Mouse (Mus musculus) kidney, embryonic 14.5 days (tissue): Measurements from ENCODE around the gene Dkk2. TPM values are rescaled to one million over a fixed set of nuclear protein-coding genes. Genes with fewer than 3 reads are reported as not detected.

Experiments
- ATAC-seq: fragments of 200-750 bp; cut with Nextera tagmentation; 2 replicates; pipeline ENCODE4 v1.8.0; 2017; ENCODE audit warnings: moderate number of reproducible peaks, mild to moderate bottlenecking, moderate TSS enrichment, moderate library complexity; ENCODE audit not compliant: low FRiP score, low TSS enrichment
- H3K27ac ChIP-seq: fragments of 300-500 bp; sonication (generic); 2 replicates; pipeline ENCODE4 v1.5.1; 2014; ENCODE audit warnings: low read depth, mild to moderate bottlenecking, low read length, moderate library complexity, mixed read lengths
- H3K27me3 ChIP-seq: fragments of 300-500 bp; sonication (generic); 2 replicates; pipeline ENCODE4 v1.6.1; 2014; ENCODE audit warnings: mild to moderate bottlenecking, low read length; ENCODE audit not compliant: control insufficient read depth, insufficient read depth
- H3K36me3 ChIP-seq: fragments of 300-500 bp; sonication (generic); 2 replicates; pipeline ENCODE4 v1.6.1; 2014; ENCODE audit warnings: low read length, mixed read lengths; ENCODE audit not compliant: control insufficient read depth, insufficient read depth
- H3K4me1 ChIP-seq: fragments of 300-500 bp; sonication (generic); 2 replicates; pipeline ENCODE4 v1.6.1; 2014; ENCODE audit warnings: low read length, mixed read lengths; ENCODE audit not compliant: control insufficient read depth, insufficient read depth
- H3K4me2 ChIP-seq: fragments of 300-500 bp; sonication (generic); replicated peaks from 2 replicates; pipeline ENCODE4 v1.6.1; 2014; ENCODE audit warnings: low read depth, mild to moderate bottlenecking, low read length
- H3K4me3 ChIP-seq: fragments of 300-500 bp; sonication (generic); 2 replicates; pipeline ENCODE4 v1.5.1; 2014; ENCODE audit warnings: mild to moderate bottlenecking, low read length
- H3K9ac ChIP-seq: fragments of 300-500 bp; sonication (generic); 2 replicates; pipeline ENCODE4 v1.6.1; 2014; ENCODE audit warnings: low read depth, mild to moderate bottlenecking, low read length, moderate library complexity
- H3K9me3 ChIP-seq: fragments of 300-500 bp; sonication (generic); 2 replicates; pipeline ENCODE4 v1.6.1; 2016; ENCODE audit warnings: low read length; ENCODE audit not compliant: control insufficient read depth
- WGBS: fragments of 180-500 bp; shearing (Covaris S2); extraction: QIAGEN DNeasy Blood & Tissue Kit; methylation state at CpG from one replicate; pipeline ENCODE4 v1.1.7; 2014; 5-methylcytosine and 5-hydroxymethylcytosine counted together
- polyA plus RNA-seq: library from polyadenylated mRNA; unstranded; fragments of >200 nt; fragmentation: Nextera tagmentation; extraction: Ambion mirVana; gene quantifications from 2 replicates; pipeline ENCODE4 v1.2.1, GENCODE M21; 2014

Gene Dkk2
- polyA plus RNA-seq, 1 experiment from 2014 or later, result 9.6 TPM

DNA sequence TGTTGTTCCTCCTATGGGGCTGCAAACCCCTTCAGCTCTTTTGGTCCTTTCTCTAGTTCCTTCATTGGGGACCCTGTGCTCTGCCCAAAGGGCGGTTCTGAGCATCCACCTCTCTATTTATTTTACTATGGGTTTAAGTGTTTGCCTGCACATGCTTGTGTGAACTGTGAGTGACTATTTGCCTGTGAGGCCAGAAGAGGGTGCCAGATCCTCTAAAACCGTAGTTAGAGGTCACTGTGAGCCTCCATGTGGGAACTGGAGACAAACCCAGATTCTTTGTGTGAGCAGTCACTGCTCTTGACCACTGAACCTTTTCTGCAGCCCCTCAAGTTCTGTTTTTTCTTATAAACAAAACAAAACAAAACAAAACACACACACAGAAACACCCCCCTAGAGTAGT, 14.1 kb upstream of the Dkk2 start:
- Histone ChIP-seq H3K4me2 (no peak overlapping the region), H3K4me3 (no peak overlapping the region), H3K36me3 (no peaks in the 10 kb centered on the region), H3K27me3 (no peaks in the 10 kb centered on the region), H3K4me1 (no peaks in the 10 kb centered on the region), H3K27ac (no peak overlapping the region), H3K9ac (no peak overlapping the region), H3K9me3 (no peaks in the 10 kb centered on the region)
- 54% methylated on average over 2 of the region's 2 CpGs for WGBS
- no peak for ATAC-seq

DNA sequence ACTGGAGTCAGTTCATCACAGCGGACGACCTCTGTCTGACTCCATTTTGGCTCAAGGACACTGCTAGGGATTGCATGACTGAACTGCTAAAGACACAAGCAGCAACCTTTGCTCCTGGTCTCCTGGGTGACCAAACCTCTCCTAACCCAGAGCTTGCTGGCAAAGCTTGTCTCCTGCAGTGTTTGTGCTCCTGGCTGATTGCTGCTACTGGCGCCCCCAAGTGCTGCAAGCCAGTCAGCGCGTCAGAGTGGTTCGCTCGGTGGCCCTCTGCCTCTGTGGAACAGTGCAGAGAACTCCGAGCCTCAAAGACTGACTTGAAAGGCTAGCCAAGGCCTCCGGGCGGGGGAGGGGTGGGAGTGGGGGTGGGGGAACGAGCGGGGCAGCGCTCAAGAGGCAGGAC, 1.1 kb upstream of the Dkk2 start:
- H3K27me3 ChIP-seq, result peaks cover 19% of the 10 kb centered on the region
- H3K27ac ChIP-seq, result no peak overlapping the region
- peak overlapping the region; percentile 91 for H3K4me2 ChIP-seq
- H3K4me1 ChIP-seq, result peaks cover 22% of the 10 kb centered on the region; the same call in 1 of the 2 replicates
- peak; percentile 90 for ATAC-seq
- 5% methylated on average over 13 of the region's 13 CpGs for WGBS
- H3K9ac ChIP-seq, result peak overlapping the region; percentile 47; the same call in 1 of the 2 replicates
- H3K36me3 ChIP-seq, result no peaks in the 10 kb centered on the region
- peak overlapping the region; percentile 47 for H3K4me3 ChIP-seq
- no peaks in the 10 kb centered on the region for H3K9me3 ChIP-seq

DNA sequence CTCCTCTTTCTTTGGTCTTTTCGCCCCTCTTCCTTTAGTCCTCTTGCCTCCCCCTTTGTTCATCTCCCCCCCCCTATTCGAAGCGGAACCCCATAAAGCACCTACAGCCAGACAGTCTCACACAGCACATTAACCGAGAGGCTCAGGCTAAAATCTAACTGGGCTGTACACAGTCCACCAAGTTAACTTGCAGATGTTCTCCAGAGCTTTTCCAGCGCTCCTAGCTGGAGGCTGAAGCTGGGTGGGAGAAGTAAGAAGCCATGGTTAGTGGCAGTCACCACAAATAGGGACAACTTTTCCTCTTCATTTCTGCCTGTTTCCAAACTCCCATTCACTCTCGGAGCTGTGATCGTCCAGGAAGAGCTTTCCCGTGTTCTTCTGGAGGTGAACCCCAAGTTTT, 412 bp upstream of the Dkk2 start:
- Histone ChIP-seq H3K9me3 (no peaks in the 10 kb centered on the region), H3K4me3 (peak overlapping the region; percentile 47), H3K27ac (no peak overlapping the region), H3K36me3 (no peaks in the 10 kb centered on the region), H3K9ac (peak overlapping the region; percentile 47; the same call in 1 of the 2 replicates), H3K4me1 (peaks cover 22% of the 10 kb centered on the region; the same call in 1 of the 2 replicates), H3K4me2 (peak overlapping the region; percentile 91), H3K27me3 (peaks cover 19% of the 10 kb centered on the region)
- WGBS, result 0% methylated on average over 8 of the region's 8 CpGs
- peak; percentile 36; the same call in 1 of the 2 replicates for ATAC-seq

DNA sequence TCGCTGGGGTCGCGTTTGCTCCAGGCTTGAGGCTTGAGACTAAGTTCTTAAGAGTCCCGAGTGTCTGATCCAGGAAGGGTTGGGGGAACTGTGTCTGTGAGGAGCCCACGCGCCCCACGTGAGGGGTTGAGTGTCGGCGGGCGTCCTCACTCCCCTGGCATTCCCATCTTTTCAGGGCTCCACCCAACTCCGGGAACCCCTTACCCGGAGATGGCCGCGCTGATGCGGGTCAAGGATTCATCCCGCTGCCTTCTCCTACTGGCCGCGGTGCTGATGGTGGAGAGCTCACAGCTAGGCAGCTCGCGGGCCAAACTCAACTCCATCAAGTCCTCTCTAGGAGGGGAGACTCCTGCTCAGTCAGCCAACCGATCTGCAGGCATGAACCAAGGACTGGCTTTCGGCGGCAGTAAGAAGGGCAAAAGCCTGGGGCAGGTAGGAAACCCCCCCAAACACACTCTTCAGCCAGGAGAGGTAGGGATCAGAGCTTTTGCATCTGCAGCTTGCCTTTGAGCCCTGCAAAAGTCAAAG, 795 bp downstream of the Dkk2 start:
- no peak overlapping the region for H3K27ac ChIP-seq
- no peak for ATAC-seq

DNA sequence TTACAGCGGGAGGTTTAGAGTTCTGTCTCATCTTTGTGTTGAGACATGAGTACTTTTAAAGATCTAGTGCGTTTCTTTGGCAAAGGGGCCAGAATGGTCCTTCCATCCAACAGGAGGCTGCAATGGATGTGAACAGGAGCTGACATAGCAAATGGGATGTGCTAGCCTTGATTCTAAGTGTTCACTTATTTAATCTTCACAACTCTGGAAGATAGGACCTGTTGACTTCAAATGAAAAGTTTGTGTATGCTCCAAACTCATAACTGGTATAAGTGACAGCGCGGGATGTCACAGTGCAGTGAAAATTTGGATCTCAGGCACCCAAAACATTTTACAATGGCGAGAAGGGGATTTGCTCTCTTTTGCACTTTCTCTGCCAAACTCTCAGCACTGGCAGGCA, 1.4 kb downstream of the Dkk2 start:
- ATAC-seq, result no peak
- H3K27me3 ChIP-seq, result peaks cover 19% of the 10 kb centered on the region
- no peaks in the 10 kb centered on the region for H3K9me3 ChIP-seq
- H3K4me1 ChIP-seq, result peaks cover 22% of the 10 kb centered on the region; the same call in 1 of the 2 replicates
- WGBS, result 28% methylated on average over 5 of the region's 5 CpGs
- H3K9ac ChIP-seq, result peak overlapping the region; percentile 47; the same call in 1 of the 2 replicates
- H3K4me2 ChIP-seq, result peak overlapping the region; percentile 91
- no peak overlapping the region for H3K27ac ChIP-seq
- no peaks in the 10 kb centered on the region for H3K36me3 ChIP-seq
- H3K4me3 ChIP-seq, result peak overlapping the region; percentile 47

More for the DNA sequence above, 795 bp downstream of the Dkk2 start:
- Histone ChIP-seq H3K4me1 (peaks cover 22% of the 10 kb centered on the region; the same call in 1 of the 2 replicates), H3K4me3 (peak overlapping the region; percentile 47), H3K36me3 (no peaks in the 10 kb centered on the region), H3K4me2 (peak overlapping the region; percentile 91), H3K9me3 (no peaks in the 10 kb centered on the region), H3K9ac (peak overlapping the region; percentile 47), H3K27me3 (peaks cover 19% of the 10 kb centered on the region)
- under 1% methylated on average over 23 of the region's 23 CpGs for WGBS

DNA sequence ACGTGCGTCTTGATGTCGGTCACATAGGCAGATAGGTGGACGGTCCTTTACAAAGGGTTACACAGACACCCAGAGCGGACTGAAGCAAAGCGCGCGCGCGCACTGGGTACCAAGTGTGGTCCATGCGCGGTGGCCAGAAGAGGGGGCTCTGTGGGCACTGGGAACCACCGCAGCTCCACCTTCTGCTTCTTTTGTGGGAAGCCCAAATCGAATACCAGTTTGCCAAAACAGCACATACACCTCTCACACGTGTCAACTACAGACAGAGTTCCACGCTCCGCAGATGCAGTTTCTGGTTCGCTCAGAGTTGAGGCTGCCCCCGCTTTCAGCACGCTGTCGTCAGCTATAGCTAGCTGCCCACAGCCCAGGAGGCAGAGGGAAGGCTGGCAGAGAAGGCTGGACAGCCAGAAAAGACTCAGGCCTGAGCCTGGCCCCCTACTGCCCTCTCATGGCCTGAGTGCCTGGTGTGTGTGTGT, 2.0 kb downstream of the Dkk2 start:
- Histone ChIP-seq H3K4me1 (peaks cover 22% of the 10 kb centered on the region; the same call in 1 of the 2 replicates), H3K36me3 (no peaks in the 10 kb centered on the region), H3K9me3 (no peaks in the 10 kb centered on the region), H3K4me2 (peak overlapping the region; percentile 91), H3K27me3 (peaks cover 19% of the 10 kb centered on the region), H3K9ac (peak overlapping the region; percentile 50; the same call in 1 of the 2 replicates), H3K4me3 (peak overlapping the region; percentile 47), H3K27ac (no peak overlapping the region)
- peak; percentile 73 for ATAC-seq
- under 1% methylated on average over 21 of the region's 21 CpGs for WGBS

DNA sequence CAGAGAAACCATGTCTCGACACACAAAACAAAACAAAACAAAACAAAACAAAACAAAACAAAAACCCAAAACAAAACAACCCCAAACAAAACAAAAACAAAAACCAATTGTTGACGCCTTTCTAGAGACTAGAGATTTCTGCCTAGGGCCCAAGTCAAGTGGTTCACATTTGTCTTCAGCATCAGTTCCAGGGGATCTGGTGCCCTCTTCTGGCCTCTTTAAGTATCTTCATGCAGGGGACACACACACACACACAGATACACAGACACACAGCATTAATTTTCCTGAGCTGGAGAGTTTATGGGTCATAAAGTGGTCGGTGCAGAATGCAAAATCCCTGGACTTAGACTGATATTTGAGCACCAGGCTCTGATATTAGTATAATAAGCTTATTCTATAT, 7.9 kb downstream of the Dkk2 start:
- no peaks in the 10 kb centered on the region for H3K27me3 ChIP-seq
- H3K36me3 ChIP-seq, result no peaks in the 10 kb centered on the region
- H3K9me3 ChIP-seq, result no peaks in the 10 kb centered on the region
- 87% methylated on average over 3 of the region's 3 CpGs for WGBS
- H3K9ac ChIP-seq, result no peak overlapping the region
- no peak overlapping the region for H3K4me2 ChIP-seq
- no peak for ATAC-seq
- no peak overlapping the region for H3K4me3 ChIP-seq
- no peaks in the 10 kb centered on the region for H3K4me1 ChIP-seq
- no peak overlapping the region for H3K27ac ChIP-seq

DNA sequence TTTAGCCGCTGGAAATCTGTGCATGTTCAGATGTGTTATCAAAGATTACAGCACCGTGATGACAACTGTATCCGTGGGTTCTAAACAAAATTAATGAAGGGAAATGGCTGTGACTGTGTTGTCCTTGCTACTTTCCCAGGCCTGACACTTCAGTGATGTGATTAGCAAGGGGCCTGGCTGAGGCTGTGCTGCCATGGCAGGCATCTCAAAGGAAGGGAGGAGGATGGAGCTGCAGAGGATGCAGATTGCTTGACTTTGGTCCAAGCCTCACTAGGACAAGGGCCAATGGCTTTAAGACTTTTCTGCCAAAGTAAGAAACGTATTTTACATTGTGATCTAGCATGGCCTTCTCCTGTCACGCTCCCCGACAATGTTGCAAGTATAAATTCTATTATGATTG, 11.2 kb downstream of the Dkk2 start:
- H3K4me1 ChIP-seq, result no peaks in the 10 kb centered on the region
- H3K27me3 ChIP-seq, result no peaks in the 10 kb centered on the region
- WGBS, result 63% methylated on average over 6 of the region's 6 CpGs
- no peaks in the 10 kb centered on the region for H3K36me3 ChIP-seq
- H3K4me2 ChIP-seq, result no peak overlapping the region
- no peak overlapping the region for H3K4me3 ChIP-seq
- no peak for ATAC-seq
- no peak overlapping the region for H3K27ac ChIP-seq
- no peak overlapping the region for H3K9ac ChIP-seq
- no peaks in the 10 kb centered on the region for H3K9me3 ChIP-seq

DNA sequence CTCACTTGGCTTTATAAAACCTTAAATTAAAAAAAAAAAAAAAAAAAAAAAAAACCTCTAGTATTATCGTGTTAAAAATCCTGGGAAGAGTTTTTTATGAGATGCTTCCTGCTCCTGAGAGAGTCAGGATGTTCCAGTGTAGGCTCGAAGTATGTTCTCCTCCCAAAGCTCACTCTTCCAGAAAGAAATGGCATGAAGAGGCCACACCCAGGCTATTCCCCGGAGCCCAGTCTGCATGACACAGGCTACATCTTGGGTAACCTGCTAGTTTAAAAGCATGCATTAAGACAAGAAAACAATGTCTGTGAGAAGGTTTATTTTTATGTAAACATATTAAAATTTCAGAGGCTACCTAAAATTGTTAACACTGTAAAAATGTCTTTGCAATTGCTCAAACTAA, 15.7 kb downstream of the Dkk2 start:
- H3K27me3 ChIP-seq, result no peaks in the 10 kb centered on the region
- no peak overlapping the region for H3K4me2 ChIP-seq
- H3K36me3 ChIP-seq, result no peaks in the 10 kb centered on the region
- H3K27ac ChIP-seq, result no peak overlapping the region
- H3K4me3 ChIP-seq, result no peak overlapping the region
- no peak overlapping the region for H3K9ac ChIP-seq
- ATAC-seq, result no peak
- H3K9me3 ChIP-seq, result no peaks in the 10 kb centered on the region
- H3K4me1 ChIP-seq, result no peaks in the 10 kb centered on the region
- 51% methylated on average over 3 of the region's 3 CpGs for WGBS
